Mouse (Mus musculus) limb, embryonic 14.5 days (tissue): ENCODE measurements at regions not wholly inside any gene's neighbourhood (a gene's known extent, or its start where the extent isn't known, plus 50 kb on each side); places are given as distances from the start of the nearest gene placed in this dataset.

Experiments
- ATAC-seq: fragments of 200-750 bp; cut with Nextera tagmentation; 2 replicates; pipeline ENCODE4 v1.8.0; 2017; ENCODE audit warnings: low read depth, moderate number of reproducible peaks, moderate TSS enrichment; ENCODE audit not compliant: low FRiP score
- DNase-seq: peaks from one replicate; pipeline ENCODE4 v3.0.0-alpha.2; 2015; ENCODE audit warnings: low spot score
- H3K27ac ChIP-seq: fragments of 300-500 bp; sonication (generic); replicated peaks from 2 replicates; pipeline ENCODE4 v1.5.1; 2014; ENCODE audit warnings: low read depth, mild to moderate bottlenecking, low read length, moderate library complexity, mixed read lengths
- H3K27me3 ChIP-seq: fragments of 300-500 bp; sonication (generic); 2 replicates; pipeline ENCODE4 v1.6.1; 2014; ENCODE audit warnings: low read length, mixed read lengths; ENCODE audit not compliant: control insufficient read depth, insufficient read depth
- H3K36me3 ChIP-seq: fragments of 300-500 bp; sonication (generic); 2 replicates; pipeline ENCODE4 v1.6.1; 2014; ENCODE audit warnings: mild to moderate bottlenecking, low read length, moderate library complexity, mixed read lengths; ENCODE audit not compliant: control insufficient read depth, insufficient read depth
- H3K4me1 ChIP-seq: fragments of 300-500 bp; sonication (generic); 2 replicates; pipeline ENCODE4 v1.6.1; 2014; ENCODE audit warnings: antibody characterized with exemption, low read length, mixed read lengths; ENCODE audit not compliant: control insufficient read depth, insufficient read depth
- H3K4me2 ChIP-seq: fragments of 300-500 bp; sonication (generic); replicated peaks from 2 replicates; pipeline ENCODE4 v1.6.1; 2014; ENCODE audit warnings: low read depth, mild to moderate bottlenecking, low read length, moderate library complexity; ENCODE audit not compliant: severe bottlenecking
- H3K4me3 ChIP-seq: fragments of 300-500 bp; sonication (generic); replicated peaks from 2 replicates; pipeline ENCODE4 v1.5.1; 2014; ENCODE audit warnings: low read length
- H3K9ac ChIP-seq: fragments of 300-500 bp; sonication (generic); 2 replicates; pipeline ENCODE4 v1.6.1; 2014; ENCODE audit warnings: mild to moderate bottlenecking, low read depth, low read length, moderate library complexity; ENCODE audit not compliant: severe bottlenecking
- H3K9me3 ChIP-seq: fragments of 300-500 bp; sonication (generic); 2 replicates; pipeline ENCODE4 v1.6.1; 2016; ENCODE audit warnings: low read length; ENCODE audit not compliant: control insufficient read depth
- POLR2A ChIP-seq: fragments of 200-500 bp; IDR thresholded peaks from 2 replicates; pipeline ENCODE4 v1.8.0; 2012; ENCODE audit warnings: inconsistent platforms, mild to moderate bottlenecking, moderate library complexity, borderline replicate concordance; ENCODE audit not compliant: insufficient read depth, insufficient read length; ENCODE audit errors: extremely low read depth
- WGBS: fragments of 180-500 bp; shearing (Covaris S2); extraction: QIAGEN DNeasy Blood & Tissue Kit; methylation state at CpG from one replicate; pipeline ENCODE4 v1.1.7; 2014; 5-methylcytosine and 5-hydroxymethylcytosine counted together

- no peak for TF ChIP-seq POLR2A
- Histone ChIP-seq H3K27me3 (no peaks in the 10 kb centered on the region), H3K4me2 (no peak overlapping the region), H3K9me3 (no peaks in the 10 kb centered on the region), H3K4me3 (no peak overlapping the region), H3K4me1 (no peaks in the 10 kb centered on the region), H3K27ac (no peak overlapping the region), H3K9ac (no peak overlapping the region), H3K36me3 (no peaks in the 10 kb centered on the region)
- 60% methylated on average over 1 of the region's 1 CpGs for WGBS
- ATAC-seq (no peak), DNase-seq (no peak)
Measured at GRCm38 (mm10) chr12:12063910-12064309, 198.0 kb upstream of the Fam49a start.

- ATAC-seq = no peak
Measured at GRCm38 (mm10) chr12:12064395-12064794, 197.5 kb upstream of the Fam49a start.

GRCm38 (mm10) chr12:12088338-12088737, 173.6 kb upstream of the Fam49a start:
- TF ChIP-seq POLR2A = no peak
- Histone ChIP-seq H3K9me3 (no peaks in the 10 kb centered on the region), H3K36me3 (no peaks in the 10 kb centered on the region), H3K27me3 (no peaks in the 10 kb centered on the region), H3K4me1 (no peaks in the 10 kb centered on the region), H3K4me2 (no peak overlapping the region), H3K9ac (no peak overlapping the region), H3K27ac (no peak overlapping the region), H3K4me3 (no peak overlapping the region)
- no peak for DNase-seq
- 73% methylated on average over 2 of the region's 2 CpGs for whole genome bisulfite sequencing
- no peak for ATAC-seq

More at GRCm38 (mm10) chr12:12064395-12064794, 197.5 kb upstream of the Fam49a start:
- no peak overlapping the region for H3K27ac ChIP-seq
- H3K36me3 ChIP-seq = no peaks in the 10 kb centered on the region
- 91% methylated on average over 4 of the region's 4 CpGs for WGBS
- H3K4me2 ChIP-seq = no peak overlapping the region
- no peaks in the 10 kb centered on the region for H3K27me3 ChIP-seq
- no peak overlapping the region for H3K9ac ChIP-seq
- H3K4me1 ChIP-seq = no peaks in the 10 kb centered on the region
- no peak for DNase-seq
- H3K9me3 ChIP-seq = no peaks in the 10 kb centered on the region
- TF ChIP-seq POLR2A = no peak
- H3K4me3 ChIP-seq = no peak overlapping the region
